Mouse (Mus musculus): ENCODE data around the gene Ropn1.
A peak's percentile ranks its signal among the peaks of the same experiment; 100 is the strongest.
"Not testable (repeated sequence)": the region's sequence is repeated elsewhere in the genome, so short reads cannot be mapped to it uniquely, and the experiment has no call there.

Gene Ropn1

GRCm38 (mm10) chr16:34690334-34691144 lies 40.8 kb downstream of the Ropn1 start, which contains the start of gene Ccdc14:
Ccdc14 (plus strand) TSS chr16:34690616.
- DNase-seq (ENCODE audit: low spot score), result peak; percentile 91

GRCm38 (mm10) chr16:34691156-34691555 lies 41.4 kb downstream of the Ropn1 start:
- no peak for DNase-seq (ENCODE audit: low spot score)

GRCm38 (mm10) chr16:34694477-34694876 lies 44.8 kb downstream of the Ropn1 start:
- DNase-seq (ENCODE audit: low spot score), result no peak

GRCm38 (mm10) chr16:34698721-34699120 lies 49.0 kb downstream of the Ropn1 start:
- DNase-seq (ENCODE audit: low spot score), result not testable (repeated sequence)

- peak; percentile 78 for DNase-seq (ENCODE audit: low spot score)
These were observed 50.6 kb downstream of the Ropn1 start for GRCm38 (mm10) chr16:34700165-34700827.

- no peak for DNase-seq (ENCODE audit: low spot score)
These were observed 51.1 kb downstream of the Ropn1 start for GRCm38 (mm10) chr16:34700828-34701216.

GRCm38 (mm10) chr16:34706019-34706418 lies 56.3 kb downstream of the Ropn1 start:
- no peak for DNase-seq (ENCODE audit: low spot score)

GRCm38 (mm10) chr16:34706487-34706946 lies 56.8 kb downstream of the Ropn1 start:
- peak; percentile 9 for DNase-seq (ENCODE audit: low spot score)

- DNase-seq (ENCODE audit: low spot score), result no peak
These were observed 61.8 kb downstream of the Ropn1 start for GRCm38 (mm10) chr16:34711481-34711880.

GRCm38 (mm10) chr16:34725156-34725555 lies 75.4 kb downstream of the Ropn1 start:
- DNase-seq (ENCODE audit: low spot score), result no peak

All from urinary bladder, postnatal 14 days (tissue).